Mouse (Mus musculus) thymus, adult 2 months (tissue): Measurements from ENCODE around the gene Dip2c.

Experiments
- CTCF ChIP-seq: fragments of 200-500 bp; IDR thresholded peaks from 2 replicates; pipeline ENCODE4 v1.5.1; 2012; ENCODE audit warnings: mild to moderate bottlenecking, control low read depth, low read length, moderate library complexity, borderline replicate concordance; ENCODE audit not compliant: control insufficient read depth, poor library complexity, insufficient read depth; ENCODE audit errors: extremely low read depth
- POLR2A ChIP-seq: fragments of 200-500 bp; IDR thresholded peaks from 2 replicates; pipeline ENCODE4 v1.6.1; 2012; ENCODE audit warnings: mild to moderate bottlenecking, low read length, control low read depth, moderate library complexity; ENCODE audit not compliant: control insufficient read depth, poor library complexity, insufficient read depth; ENCODE audit errors: extremely low read depth

DNA sequence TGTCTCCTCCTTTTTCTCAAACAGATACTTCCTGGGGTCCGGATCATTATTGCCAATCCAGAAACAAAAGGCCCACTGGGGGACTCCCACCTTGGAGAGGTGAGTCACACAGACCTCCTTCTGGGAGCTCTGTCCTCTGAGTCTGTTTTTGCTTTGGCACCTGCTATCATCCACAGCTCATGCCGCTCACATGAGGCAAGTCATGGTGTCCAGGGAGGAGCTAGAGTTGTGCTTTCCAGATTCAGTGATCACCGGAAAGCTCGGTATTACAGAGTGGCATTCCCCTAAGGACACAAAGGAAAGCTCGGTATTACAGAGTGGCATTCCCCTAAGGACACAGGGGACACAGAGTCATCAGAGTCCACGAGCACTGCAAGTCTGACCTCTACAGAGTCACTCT lies 380.3 kb downstream of the Dip2c start:
- TF ChIP-seq CTCF (no peak), POLR2A (no peak)
